Mouse (Mus musculus) gastrocnemius, adult 18-20 months (tissue): ENCODE measurements around the gene Nsun2. TPM values are rescaled to one million over a fixed set of nuclear protein-coding genes. Genes with fewer than 3 reads are reported as not detected.

Experiments
- DNase-seq: peaks from one replicate; pipeline ENCODE4 v3.0.0; 2021; ENCODE audit warnings: low spot score
- total RNA-seq, 2 experiments: library from RNA; stranded (reverse); gene quantifications; 2 replicates each; pipeline ENCODE4 v1.2.3; 2021

Gene Nsun2
- total RNA-seq, 2 experiments from 2014 or later, result 42.4 to 46.5 TPM

- no peak for DNase-seq
Measured at GRCm38 (mm10) chr13:69523444-69524157, 9.9 kb upstream of the Nsun2 start.

GRCm38 (mm10) chr13:69524158-69524530 lies 9.4 kb upstream of the Nsun2 start:
- no peak for DNase-seq

DNA sequence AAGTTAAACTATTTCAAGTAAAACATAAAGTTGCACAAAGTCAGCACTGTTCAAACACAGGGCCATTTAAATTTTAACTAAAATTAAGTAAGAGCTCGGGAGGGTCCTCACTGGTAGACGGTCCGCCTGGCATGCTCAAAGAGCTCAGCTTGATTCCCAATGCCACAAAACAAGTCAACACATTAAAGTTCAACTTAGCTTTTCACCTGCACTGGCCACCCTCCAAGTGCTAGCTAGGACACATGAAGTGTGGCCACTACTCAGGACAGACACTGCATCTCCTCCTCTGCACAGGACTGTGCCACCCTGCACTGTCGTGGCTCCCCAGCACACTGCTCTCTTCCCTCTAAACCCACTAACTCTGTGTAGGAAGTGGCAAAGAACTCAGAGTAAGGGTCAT lies 7.7 kb upstream of the Nsun2 start:
- DNase-seq, result no peak

GRCm38 (mm10) chr13:69528531-69528930 lies 5.0 kb upstream of the Nsun2 start:
- no peak for DNase-seq

GRCm38 (mm10) chr13:69530156-69530555 lies 3.4 kb upstream of the Nsun2 start:
- no peak for DNase-seq

GRCm38 (mm10) chr13:69530951-69531350 lies 2.6 kb upstream of the Nsun2 start:
- no peak for DNase-seq

DNA sequence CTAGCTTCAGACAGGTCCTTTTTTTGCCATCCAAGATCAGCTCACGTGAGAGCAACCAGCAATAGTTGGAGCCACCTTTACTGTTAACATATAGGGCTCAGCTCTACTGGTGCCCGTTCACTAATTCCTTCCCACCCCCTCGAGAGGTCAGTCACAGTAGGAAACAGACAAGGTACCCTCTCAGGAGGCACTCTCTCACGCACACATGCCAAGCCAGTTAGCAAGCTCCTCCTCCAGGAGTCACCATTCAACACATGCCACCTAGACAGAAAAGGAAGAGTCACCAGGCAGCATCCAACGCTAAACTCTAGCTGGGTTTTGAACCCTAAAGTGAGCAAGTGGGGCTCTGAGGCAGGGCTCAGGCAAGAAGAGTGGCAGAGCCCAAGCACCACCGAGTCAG lies 2.1 kb upstream of the Nsun2 start:
- DNase-seq, result no peak

- no peak for DNase-seq
Measured at GRCm38 (mm10) chr13:69532101-69532892, 1.2 kb upstream of the Nsun2 start.

DNA sequence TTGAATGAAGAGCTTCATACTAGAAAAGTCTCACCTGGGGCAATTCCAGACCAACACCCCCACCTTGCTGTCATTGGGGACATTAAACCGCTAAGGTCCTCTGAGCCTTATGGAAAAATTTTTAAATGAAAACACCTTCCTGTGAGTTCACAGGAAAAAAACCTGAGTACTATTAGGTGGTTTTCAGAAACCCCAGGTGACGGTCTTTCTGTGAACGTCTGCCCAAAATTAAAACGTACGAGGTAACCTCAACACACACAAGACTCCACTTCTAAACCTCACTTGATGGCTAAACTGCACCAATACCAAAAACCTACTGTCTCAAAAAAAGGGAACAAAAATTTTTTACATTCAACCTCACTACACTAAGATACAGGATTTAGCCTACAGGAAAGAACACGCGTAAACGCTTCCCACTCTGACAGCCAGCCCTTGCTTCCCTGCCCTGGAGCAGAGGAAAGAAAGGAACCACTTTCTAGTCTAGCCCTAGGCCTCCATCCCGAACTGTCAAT lies 597 bp upstream of the Nsun2 start:
- no peak for DNase-seq

GRCm38 (mm10) chr13:69534334-69534653 lies 748 bp downstream of the Nsun2 start, which contains the start of gene Tent4a:
TSS of gene Tent4a (minus strand) at chr13:69534617.
- DNase-seq, result no peak

DNA sequence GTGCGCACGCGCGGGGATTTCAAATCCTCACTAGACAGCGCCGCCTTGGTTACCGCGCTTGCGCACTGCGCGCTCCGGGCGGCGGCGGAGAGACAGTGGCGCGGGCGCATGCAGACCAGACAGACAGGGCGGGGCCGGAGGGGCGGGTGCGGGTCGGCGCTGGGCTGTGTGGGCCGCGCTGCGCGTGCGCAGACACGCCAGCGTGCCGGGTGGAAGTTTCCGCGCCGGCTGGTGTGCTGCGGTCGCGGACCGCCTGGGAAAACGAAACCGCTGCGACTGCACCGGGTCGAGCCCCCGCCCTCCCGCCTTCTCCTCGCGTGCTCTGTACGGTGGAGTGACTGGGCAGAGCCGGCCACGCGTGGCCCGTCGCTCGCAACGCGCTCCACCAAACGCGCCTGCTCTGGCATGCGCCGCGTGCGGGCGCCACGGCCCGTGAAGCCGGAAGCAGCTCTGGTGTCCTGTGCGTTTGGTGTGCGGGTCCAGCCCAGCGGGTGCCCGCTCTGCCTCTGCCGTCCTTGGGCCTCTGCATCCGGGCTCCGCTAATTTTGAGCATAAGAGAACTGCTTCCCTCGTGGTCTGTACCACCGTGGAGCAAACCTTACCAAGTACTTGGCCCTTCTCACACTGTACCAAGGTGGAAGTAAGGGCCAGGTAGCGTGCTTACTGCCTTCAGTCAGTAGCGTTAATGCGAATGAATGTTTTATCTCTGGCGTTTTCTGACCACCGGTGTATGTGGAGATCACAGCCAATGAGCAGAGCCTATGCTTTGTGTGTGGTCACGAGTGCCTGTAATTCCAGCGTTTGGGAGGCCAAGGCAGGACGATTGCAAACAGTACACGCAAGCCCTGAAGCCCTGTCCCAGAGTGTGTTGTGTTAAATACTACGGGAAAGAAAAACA lies 1.4 kb downstream of the Nsun2 start:
- peak; percentile 96 for DNase-seq

GRCm38 (mm10) chr13:69536021-69536420 lies 2.5 kb downstream of the Nsun2 start:
- DNase-seq, result no peak

GRCm38 (mm10) chr13:69537366-69537765 lies 3.8 kb downstream of the Nsun2 start:
- no peak for DNase-seq

DNA sequence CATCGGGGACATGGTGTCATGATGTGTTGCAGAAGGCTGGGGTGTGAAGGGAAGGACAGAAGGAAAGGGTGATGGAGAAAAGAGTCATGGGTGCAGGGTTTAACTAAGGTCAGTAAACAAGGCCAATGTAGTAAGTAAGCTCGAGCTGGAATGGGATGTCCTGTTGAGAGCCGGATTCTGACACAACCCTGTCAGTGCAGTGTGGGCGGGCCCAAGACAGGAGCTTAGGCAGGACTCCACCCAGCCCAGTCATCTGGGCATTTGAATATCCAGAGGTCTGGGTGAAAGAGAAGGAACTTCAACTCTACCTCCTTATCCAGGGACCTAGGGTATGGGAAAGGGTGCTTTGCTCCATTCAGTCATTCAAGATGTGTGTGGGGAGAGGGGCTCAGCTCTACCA lies 4.8 kb downstream of the Nsun2 start:
- DNase-seq, result peak; percentile 47

- peak; percentile 54 for DNase-seq
Measured at GRCm38 (mm10) chr13:69541209-69541608, 7.7 kb downstream of the Nsun2 start.

DNA sequence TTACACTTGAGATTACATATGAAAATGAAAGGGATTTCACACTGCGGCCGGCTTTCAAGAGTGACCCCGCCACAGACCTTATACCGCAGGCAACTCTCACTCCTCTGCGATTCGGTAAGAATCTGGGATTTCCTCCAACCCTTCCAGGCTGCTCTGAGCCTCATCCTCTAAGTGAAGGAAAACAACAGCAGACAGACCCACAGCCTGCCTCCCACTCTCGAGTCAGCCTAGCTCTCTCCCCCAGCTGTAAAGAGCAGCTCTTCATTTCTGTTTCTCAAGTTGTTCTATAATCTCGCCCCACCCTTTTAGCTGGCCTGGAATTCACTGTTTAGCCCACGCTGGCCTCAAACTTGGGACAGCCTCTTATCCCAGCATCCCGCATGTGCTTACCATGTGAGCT lies 8.2 kb downstream of the Nsun2 start:
- no peak for DNase-seq

DNA sequence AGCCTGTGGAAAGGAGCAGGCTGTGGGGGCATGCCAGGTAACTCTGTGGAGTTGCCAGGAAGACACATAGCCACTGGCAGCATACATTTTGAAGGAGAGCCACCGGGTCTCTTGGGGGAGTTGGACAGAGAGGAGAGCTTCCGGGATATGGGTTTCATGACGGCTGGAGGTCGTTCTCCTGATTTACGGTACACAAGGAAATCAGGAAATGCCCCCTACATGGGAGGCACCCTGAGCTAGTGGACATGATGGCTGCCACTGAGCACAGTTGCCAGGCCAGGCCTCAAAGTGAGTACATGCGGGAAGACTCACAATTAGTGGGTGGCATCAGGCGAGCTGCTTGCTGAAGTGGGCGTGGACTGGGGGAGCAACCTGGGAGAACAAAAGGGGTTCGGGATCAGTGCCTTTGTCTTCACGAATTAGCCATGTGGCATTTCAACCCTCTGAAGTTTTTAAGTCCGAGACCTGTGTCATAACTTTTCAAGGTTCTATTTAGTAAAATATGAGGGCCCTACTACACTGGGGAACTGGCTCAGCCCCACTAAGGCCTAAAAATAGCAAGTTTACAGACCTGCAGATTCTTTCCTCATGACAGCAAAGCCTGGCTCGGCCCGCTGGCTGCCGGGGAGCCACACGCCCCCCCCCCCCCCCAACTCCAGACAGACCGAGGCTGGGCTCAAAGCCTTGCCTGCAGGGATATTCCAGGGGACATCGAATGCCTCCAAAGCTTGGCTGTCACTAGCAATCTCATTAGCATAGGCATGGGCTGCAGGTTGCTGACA lies 9.2 kb downstream of the Nsun2 start:
- DNase-seq, result peak; percentile 76

DNA sequence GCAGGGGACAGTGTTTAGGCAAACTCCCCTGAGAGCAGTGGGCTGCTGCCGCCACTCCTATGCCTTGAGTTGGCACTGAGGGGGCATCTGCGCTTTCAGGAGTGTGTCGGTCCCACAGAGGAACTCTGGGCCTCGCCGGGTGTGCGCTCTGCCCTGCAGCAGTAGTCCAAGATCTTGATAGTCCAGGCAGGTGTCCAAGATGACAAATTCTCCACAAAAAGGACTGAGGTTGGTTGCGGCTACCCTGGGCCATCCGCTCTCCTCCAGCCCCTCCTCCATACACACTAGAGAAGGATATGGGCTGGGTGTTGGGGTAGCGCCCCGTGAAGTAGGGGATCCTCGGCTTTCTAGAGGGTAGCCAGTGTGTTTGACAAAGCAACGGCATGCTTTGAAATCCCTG lies 10.0 kb downstream of the Nsun2 start:
- DNase-seq, result no peak

DNA sequence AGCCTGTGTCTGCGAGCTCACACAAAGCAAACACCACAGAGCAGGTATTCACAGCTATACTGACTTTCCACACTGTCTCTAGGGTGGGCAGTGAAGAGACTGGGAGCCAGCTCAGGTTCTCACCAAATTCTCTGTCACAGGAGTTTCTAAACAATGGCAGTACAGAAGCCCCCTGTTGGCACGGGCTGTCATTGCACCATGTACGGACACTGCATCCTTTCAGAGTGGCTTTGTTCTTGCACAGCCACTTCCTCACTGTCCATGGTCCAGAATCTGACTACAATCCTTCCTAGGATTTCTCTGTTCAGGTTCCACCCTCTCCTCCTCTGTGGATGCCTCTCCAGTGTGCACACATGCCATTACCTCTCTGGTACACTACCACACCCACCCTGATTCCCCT lies 11.5 kb downstream of the Nsun2 start:
- no peak for DNase-seq

- no peak for DNase-seq
Measured at GRCm38 (mm10) chr13:69547488-69548180, 14.1 kb downstream of the Nsun2 start.
